Mouse (Mus musculus) splenic B cell, adult 2 months (primary cell): ENCODE data around the gene Fyn.
A peak's percentile ranks its signal among the peaks of the same experiment; 100 is the strongest.

ENCODE experiments used
- DNase-seq: peaks from one replicate; pipeline ENCODE4 v3.0.0-alpha.2; 2011; ENCODE audit warnings: low read depth, low spot score
- H3K27me3 ChIP-seq: 2 replicates; pipeline ENCODE4 v1.6.1; 2012; ENCODE audit warnings: mild to moderate bottlenecking, low read length, moderate library complexity, mixed read lengths; ENCODE audit not compliant: control insufficient read depth, poor library complexity, insufficient read depth, severe bottlenecking
- H3K36me3 ChIP-seq: 2 replicates; pipeline ENCODE4 v1.6.1; 2012; ENCODE audit warnings: mild to moderate bottlenecking, low read length, moderate library complexity, mixed read lengths; ENCODE audit not compliant: control insufficient read depth, poor library complexity, insufficient read depth, severe bottlenecking

Fyn gene

GRCm38 (mm10) chr10:39433893-39434292 lies 65.2 kb downstream of the Fyn start:
- no peaks in the 10 kb centered on the region for H3K36me3 ChIP-seq
- no peak for DNase-seq
- no peaks in the 10 kb centered on the region for H3K27me3 ChIP-seq

GRCm38 (mm10) chr10:39434758-39435448 lies 66.2 kb downstream of the Fyn start:
- DNase-seq, result no peak
- Histone ChIP-seq H3K27me3 (no peaks in the 10 kb centered on the region), H3K36me3 (no peaks in the 10 kb centered on the region)

DNA sequence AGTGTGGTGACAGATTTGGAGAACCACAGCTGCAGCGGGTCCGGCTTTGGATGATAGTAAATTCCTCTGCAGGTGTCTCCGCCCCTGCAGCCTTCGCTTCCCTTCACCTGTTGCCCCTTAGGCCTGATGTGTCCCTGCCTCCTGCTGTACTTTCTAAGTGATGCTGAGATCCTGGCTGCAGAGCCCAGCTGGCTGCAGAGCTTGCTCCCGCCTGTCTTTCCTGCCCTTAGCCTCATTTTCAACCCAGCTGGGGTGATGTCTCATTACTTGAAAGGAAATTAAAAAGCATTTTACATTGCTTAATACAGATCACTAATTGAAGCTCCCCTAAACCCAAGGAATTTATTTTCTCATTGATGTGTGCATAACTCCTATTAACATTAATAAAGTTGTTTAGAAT lies 70.2 kb downstream of the Fyn start:
- DNase-seq, result no peak
- H3K36me3 ChIP-seq, result no peaks in the 10 kb centered on the region
- H3K27me3 ChIP-seq, result no peaks in the 10 kb centered on the region

GRCm38 (mm10) chr10:39440506-39440905 lies 71.9 kb downstream of the Fyn start:
- Histone ChIP-seq H3K27me3 (no peaks in the 10 kb centered on the region), H3K36me3 (no peaks in the 10 kb centered on the region)
- DNase-seq, result no peak

DNA sequence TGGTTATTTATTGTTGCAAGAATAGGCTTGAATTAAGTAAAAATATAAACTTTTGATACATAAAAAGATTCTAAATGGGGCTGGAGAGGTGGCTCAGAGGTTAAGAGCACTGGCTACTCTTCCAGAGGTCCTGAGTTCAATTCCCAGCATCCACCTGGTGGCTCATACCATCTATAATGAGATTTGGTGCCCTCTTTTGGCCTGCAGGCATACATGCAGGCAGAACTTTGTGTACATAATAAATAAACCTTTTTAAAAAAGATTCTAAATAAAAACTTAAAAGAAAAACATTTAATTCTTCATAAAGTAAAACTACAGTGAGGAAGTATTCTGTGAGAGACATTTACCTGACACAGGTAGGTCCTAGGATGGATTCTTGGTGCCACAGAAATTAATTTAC lies 73.0 kb downstream of the Fyn start:
- H3K36me3 ChIP-seq, result no peaks in the 10 kb centered on the region

DNA sequence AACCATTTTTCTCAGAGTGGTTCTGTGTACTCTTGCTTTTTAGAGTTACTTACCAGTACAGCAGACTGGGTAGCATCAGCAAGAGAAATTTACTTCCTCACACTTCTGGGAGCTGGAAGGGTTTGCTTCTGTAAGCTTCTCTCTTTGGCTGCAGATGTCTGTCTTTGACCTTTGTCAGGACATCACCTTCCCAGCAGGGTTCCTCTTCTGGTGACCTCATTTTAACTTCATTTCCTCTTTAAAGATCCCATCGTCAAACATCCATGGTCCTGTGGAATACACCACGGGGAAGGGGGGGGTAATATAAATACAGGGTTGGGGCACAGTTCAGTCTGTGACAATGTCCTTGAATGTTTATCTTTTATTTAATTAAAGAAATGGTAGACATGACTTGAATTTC lies 74.5 kb downstream of the Fyn start:
- H3K36me3 ChIP-seq, result no peaks in the 10 kb centered on the region
- H3K27me3 ChIP-seq, result no peaks in the 10 kb centered on the region
- no peak for DNase-seq

More for the DNA sequence above, 73.0 kb downstream of the Fyn start:
- H3K27me3 ChIP-seq, result no peaks in the 10 kb centered on the region
- no peak for DNase-seq

- DNase-seq, result no peak
- Histone ChIP-seq H3K27me3 (no peaks in the 10 kb centered on the region), H3K36me3 (no peaks in the 10 kb centered on the region)
Observed at GRCm38 (mm10) chr10:39443947-39444346, 75.3 kb downstream of the Fyn start.

DNA sequence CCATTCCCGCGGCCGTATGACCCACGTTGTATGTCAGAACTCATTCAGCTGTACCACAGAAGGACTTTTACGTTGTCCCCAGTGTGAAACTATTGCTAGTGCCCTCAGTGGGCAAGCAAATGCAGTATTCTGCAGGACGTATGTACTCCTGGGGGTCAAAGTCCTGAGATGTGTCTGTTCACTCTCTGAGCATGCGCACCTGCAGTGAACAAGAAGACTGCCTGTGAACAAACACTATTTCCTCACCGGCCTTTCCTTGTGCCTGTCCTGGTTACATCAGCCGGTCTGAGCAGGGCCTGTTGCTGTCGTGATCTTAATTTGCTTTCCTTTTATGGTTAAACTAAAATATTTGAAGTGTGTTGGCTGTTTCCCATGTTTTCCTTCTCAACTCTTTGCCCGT lies 77.2 kb downstream of the Fyn start:
- no peaks in the 10 kb centered on the region for H3K27me3 ChIP-seq
- no peaks in the 10 kb centered on the region for H3K36me3 ChIP-seq
- no peak for DNase-seq

- no peak for DNase-seq
- no peaks in the 10 kb centered on the region for H3K36me3 ChIP-seq
- no peaks in the 10 kb centered on the region for H3K27me3 ChIP-seq
Observed at GRCm38 (mm10) chr10:39446706-39447105, 78.1 kb downstream of the Fyn start.

GRCm38 (mm10) chr10:39449179-39449578 lies 80.5 kb downstream of the Fyn start:
- DNase-seq, result no peak
- Histone ChIP-seq H3K27me3 (no peaks in the 10 kb centered on the region), H3K36me3 (no peaks in the 10 kb centered on the region)

DNA sequence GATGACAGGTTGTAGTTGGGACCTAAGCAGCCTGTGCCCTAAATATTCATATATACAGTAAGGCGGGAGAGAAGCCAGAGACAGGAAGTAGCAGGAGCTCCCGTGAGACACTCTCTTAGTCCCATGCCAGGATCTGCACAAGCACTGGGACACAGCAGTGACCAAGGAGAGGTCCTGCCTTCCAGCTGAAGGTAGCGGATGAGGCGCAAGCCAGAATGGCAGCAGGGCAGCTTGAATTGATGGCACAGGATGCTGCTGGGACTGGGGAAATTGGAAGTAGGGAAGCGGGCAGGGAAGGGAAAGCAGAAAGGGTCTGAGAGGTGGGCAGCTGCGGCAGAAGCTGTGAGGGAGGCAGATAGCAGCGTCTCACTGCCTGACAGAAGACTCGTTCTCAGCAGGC lies 81.7 kb downstream of the Fyn start:
- Histone ChIP-seq H3K36me3 (no peaks in the 10 kb centered on the region), H3K27me3 (no peaks in the 10 kb centered on the region)
- DNase-seq, result no peak

DNA sequence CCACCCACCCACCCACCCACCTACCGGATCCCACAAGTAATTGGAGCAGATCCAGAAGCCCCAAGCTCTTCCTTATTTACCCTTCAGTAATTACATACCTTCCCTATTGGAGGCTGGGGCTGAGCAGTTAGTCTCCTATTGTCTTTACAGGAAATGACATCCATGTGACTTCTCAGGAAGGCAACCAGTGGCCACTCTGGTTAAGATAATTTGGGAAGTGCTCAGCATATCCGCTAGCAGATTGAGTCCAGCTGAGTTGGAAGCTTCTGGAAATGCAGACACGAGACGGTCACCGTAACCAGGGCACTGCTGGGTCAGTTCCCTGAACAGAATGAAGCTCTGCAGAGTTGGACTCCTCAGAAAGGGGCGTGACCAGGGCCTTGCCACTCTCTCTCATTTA lies 82.4 kb downstream of the Fyn start:
- no peak for DNase-seq
- no peaks in the 10 kb centered on the region for H3K27me3 ChIP-seq
- H3K36me3 ChIP-seq, result no peaks in the 10 kb centered on the region

DNA sequence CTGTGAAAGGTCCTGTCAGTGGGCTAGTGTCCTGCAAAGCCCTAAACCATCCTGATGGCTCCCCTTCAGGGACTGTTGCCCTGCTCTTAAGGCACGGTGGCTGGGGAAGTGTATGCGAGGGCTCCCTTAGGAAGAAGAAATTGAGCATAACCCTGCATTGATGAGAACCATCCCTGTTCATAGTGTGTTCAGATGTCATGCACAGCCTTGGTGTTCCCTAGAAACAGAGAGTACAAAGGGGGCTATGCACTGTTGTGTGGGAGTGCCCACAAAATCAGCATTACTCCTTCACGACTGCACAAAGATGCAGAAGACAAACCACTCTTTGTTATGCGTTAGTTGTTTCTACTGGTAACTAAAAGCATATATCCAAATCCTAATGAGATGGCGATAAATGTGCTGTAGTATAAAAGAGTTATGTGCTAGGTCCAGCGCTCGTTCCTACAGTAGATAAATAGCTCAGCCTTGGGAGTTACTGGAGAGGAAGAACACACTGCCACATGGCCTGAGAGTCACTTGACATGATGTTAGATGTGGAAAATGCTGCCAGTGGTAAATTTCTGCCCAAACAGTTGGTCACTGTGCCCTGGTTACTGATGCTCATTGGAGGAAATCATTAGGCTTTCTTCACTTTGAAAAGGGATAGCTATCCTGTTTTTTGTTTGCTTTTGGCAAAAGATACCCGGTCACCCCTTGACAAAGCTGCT lies 83.4 kb downstream of the Fyn start:
- no peak for DNase-seq
- H3K36me3 ChIP-seq, result no peaks in the 10 kb centered on the region
- H3K27me3 ChIP-seq, result no peaks in the 10 kb centered on the region

- no peak for DNase-seq
- H3K36me3 ChIP-seq, result no peaks in the 10 kb centered on the region
- H3K27me3 ChIP-seq, result no peaks in the 10 kb centered on the region
Observed at GRCm38 (mm10) chr10:39455344-39455743, 86.7 kb downstream of the Fyn start.

DNA sequence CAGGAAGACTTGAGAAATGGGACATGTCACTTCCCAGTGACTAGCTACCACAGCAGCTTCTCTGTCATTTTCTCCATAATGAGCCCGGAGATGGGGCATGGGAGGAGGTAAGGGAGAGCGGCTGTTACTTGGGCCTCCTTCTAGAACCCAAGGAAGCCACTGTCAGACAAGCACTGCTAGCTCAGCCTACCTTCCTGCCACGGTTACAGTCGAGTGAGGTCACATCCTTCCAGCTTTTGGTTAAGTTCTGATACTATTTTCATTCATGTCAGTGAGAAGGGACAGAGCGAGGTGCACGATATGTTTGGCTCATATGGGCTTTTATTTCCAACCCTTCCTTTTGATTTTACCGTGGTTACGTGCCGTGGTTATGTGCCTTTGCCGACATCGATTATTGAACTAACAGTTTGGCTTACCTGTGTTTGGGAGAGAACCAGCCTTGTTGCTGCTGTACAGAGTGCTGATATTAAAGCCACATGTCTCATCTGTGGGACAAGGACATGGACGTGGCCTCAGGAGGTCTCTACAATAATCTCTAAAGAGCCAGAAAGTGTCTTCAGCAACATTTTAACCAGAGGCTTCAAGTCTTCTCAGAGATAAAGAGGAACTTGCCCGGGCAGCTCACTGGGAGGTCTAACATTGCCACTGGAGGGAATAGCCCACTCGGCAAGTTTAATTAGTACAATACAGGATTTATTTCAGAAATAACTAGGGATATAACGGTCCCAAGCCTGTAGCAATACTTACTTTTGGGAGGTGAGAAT lies 87.4 kb downstream of the Fyn start:
- no peaks in the 10 kb centered on the region for H3K27me3 ChIP-seq
- H3K36me3 ChIP-seq, result no peaks in the 10 kb centered on the region
- peak; percentile 49 for DNase-seq
